Mouse (Mus musculus) left cerebral cortex, postnatal 10 days (tissue): ENCODE measurements at regions not wholly inside any gene's neighbourhood (a gene's known extent, or its start where the extent isn't known, plus 50 kb on each side); places are given as distances from the start of the nearest gene placed in this dataset.
A peak's percentile ranks its signal among the peaks of the same experiment; 100 is the strongest.
"Not testable (repeated sequence)": the region's sequence is repeated elsewhere in the genome, so short reads cannot be mapped to it uniquely, and the experiment has no call there.

Source experiments
- DNase-seq, 2 experiments: peaks; one replicate each; pipeline ENCODE4 v3.0.0; 2021 to 2022; ENCODE audit warnings: low spot score in 2 of 2, mixed read lengths in 1 of 2; ENCODE audit errors: extremely low spot score in 1 of 2
- intact Hi-C: fragments of 180-260 bp; cut with DNase I; formaldehyde crosslinking; loops from one replicate; pipeline ENCODE4 v1.15.1; 2025

GRCm38 (mm10) chr15:91916946-91917345 is 78.9 kb downstream of the Smgc start:
- intact Hi-C loops: no loop called here
- DNase-seq: peak in 1 of 2 experiments; percentile 8

- intact Hi-C loops: no loop called here
- DNase-seq: no peak
These were observed 79.8 kb downstream of the Smgc start for GRCm38 (mm10) chr15:91917877-91918276.

GRCm38 (mm10) chr15:91924542-91924941 is 86.5 kb downstream of the Smgc start:
- DNase-seq: peak in 1 of 2 experiments; percentile 5
- intact Hi-C loops: no loop called here

GRCm38 (mm10) chr15:91927492-91927891 is 89.4 kb downstream of the Smgc start:
- no peak for DNase-seq

GRCm38 (mm10) chr15:91928511-91928910 is 90.4 kb downstream of the Smgc start:
- intact Hi-C loops: no loop called here
- no peak for DNase-seq

More at GRCm38 (mm10) chr15:91927492-91927891, 89.4 kb downstream of the Smgc start:
- intact Hi-C loops: no loop called here

GRCm38 (mm10) chr15:91957273-91957672 is 93.7 kb upstream of the Cntn1 start:
- DNase-seq: no peak
- intact Hi-C loops: no loop called here

- intact Hi-C loops: loop anchor here (5.0 kb wide), 1 partner anchor 87 kb away; the partner anchor contains the start of gene Cntn1
- DNase-seq: peak; percentile 28 to 38
These were observed 85.8 kb upstream of the Cntn1 start for GRCm38 (mm10) chr15:91965172-91965571.

GRCm38 (mm10) chr15:91969378-91969777 is 81.6 kb upstream of the Cntn1 start:
- peak; percentile 61 to 62 for DNase-seq
- intact Hi-C loops: loop anchor here (2.0 to 5.0 kb wide), 2 partner anchors 83 to 261 kb away; partner anchors contain the start of gene Cntn1

- intact Hi-C loops: no loop called here
- no peak for DNase-seq
These were observed 79.6 kb upstream of the Cntn1 start for GRCm38 (mm10) chr15:91971411-91971810.

GRCm38 (mm10) chr15:91971846-91972245 is 79.1 kb upstream of the Cntn1 start:
- DNase-seq: no peak
- intact Hi-C loops: no loop called here

- no peak for DNase-seq
- intact Hi-C loops: no loop called here
These were observed 75.4 kb upstream of the Cntn1 start for GRCm38 (mm10) chr15:91975606-91976005.

- intact Hi-C loops, DNase-seq: not testable (repeated sequence)
These were observed 67.8 kb upstream of the Cntn1 start for GRCm38 (mm10) chr15:91983186-91983585.

- peak in 1 of 2 experiments; percentile 15 for DNase-seq
- intact Hi-C loops: no loop called here
These were observed 50.9 kb upstream of the Cntn1 start for GRCm38 (mm10) chr15:92000086-92000485.
